ENCODE assay signal across 19 mouse cellular contexts in genomic region chr3:89624001-89624400, GRCm38 (mm10).
DNase-seq lines count a peak whose midpoint lies in the region; ATAC-seq and TF ChIP-seq lines count a peak whose summit lies in the region.
"Had no signal": no experiment of that assay in that cellular context is flagged by ENCODE, and none has a peak within 500 bp of the region (broad histone marks: within the 10 kb centered on the region; RNA-seq: fewer than 3 reads in every experiment).

No protein-coding gene starts in this region.

- DNase-seq in adrenal gland, adult 2 months = peak; percentile 54
- no peak for DNase-seq in adrenal gland, postnatal 14 days
- no peak for DNase-seq in midbrain, embryonic 10.5 days (ENCODE audit: low spot score)
- DNase-seq in midbrain, postnatal 0 days (ENCODE audit: low spot score) = no peak
- DNase-seq: cerebellum, adult 11 months; cerebellum, postnatal 25 days; heart, postnatal 36 days; kidney, postnatal 10 days; lung, embryonic 14.5 days; spleen, adult 18-20 months; thymus, adult 2 months had no signal

- ATAC-seq in midbrain, postnatal 0 days (ENCODE audit: low FRiP score) = no peak
- ATAC-seq in hindbrain, embryonic 15.5 days (ENCODE audit: low FRiP score, low read depth) = no peak
- ATAC-seq in neural tube, embryonic 14.5 days (ENCODE audit: low read depth) = no peak
- ATAC-seq in kidney, embryonic 15.5 days (replicated peaks; ENCODE audit: low FRiP score) = no peak
- no peak for ATAC-seq in megakaryocyte, adult 5-6 weeks (ENCODE audit: poor library complexity, severe bottlenecking)
- ATAC-seq: intestine, postnatal 0 days; liver, embryonic 12.5 days had no signal

- no peak overlapping the region for H3K9ac ChIP-seq in midbrain, postnatal 0 days (replicated peaks; ENCODE audit: low read length, poor library complexity, severe bottlenecking)
- H3K9ac ChIP-seq in hindbrain, embryonic 15.5 days = no peak overlapping the region
- no peak overlapping the region for H3K9ac ChIP-seq in neural tube, embryonic 14.5 days (replicated peaks; ENCODE audit: low read depth, low read length)
- no peak overlapping the region for H3K9ac ChIP-seq in kidney, embryonic 15.5 days
- H3K9ac ChIP-seq: heart, embryonic 13.5 days; liver, embryonic 12.5 days; lung, embryonic 14.5 days had no signal

- 74% methylated on average over 6 of the region's 6 CpGs for WGBS in midbrain, embryonic 10.5 days
- 57% methylated on average over 6 of the region's 6 CpGs for WGBS in midbrain, postnatal 0 days
- 58% methylated on average over 6 of the region's 6 CpGs for WGBS in hindbrain, embryonic 15.5 days
- 62% methylated on average over 6 of the region's 6 CpGs for WGBS in neural tube, embryonic 14.5 days
- WGBS in kidney, embryonic 15.5 days = 75% methylated on average over 6 of the region's 6 CpGs

- H3K4me1 ChIP-seq in midbrain, embryonic 10.5 days = peaks cover 62% of the 10 kb centered on the region
- H3K4me1 ChIP-seq in midbrain, postnatal 0 days (ENCODE audit: insufficient read depth, low read length) = peaks cover 14% of the 10 kb centered on the region; the same call in 1 of the 2 replicates
- peaks cover 44% of the 10 kb centered on the region for H3K4me1 ChIP-seq in hindbrain, embryonic 15.5 days (replicated peaks)
- H3K4me1 ChIP-seq in neural tube, embryonic 14.5 days (ENCODE audit: control insufficient read depth, insufficient read depth, low read length) = 0 out of 2 replicates have a peak, but pooled peaks cover 4% of the 10 kb centered on the region
- peaks cover 15% of the 10 kb centered on the region for H3K4me1 ChIP-seq in kidney, embryonic 15.5 days
- H3K4me1 ChIP-seq: liver, embryonic 12.5 days had no signal

- no peak overlapping the region for H3K4me3 ChIP-seq in midbrain, embryonic 10.5 days
- H3K4me3 ChIP-seq in midbrain, postnatal 0 days (ENCODE audit: low read depth, low read length) = no peak overlapping the region
- no peak overlapping the region for H3K4me3 ChIP-seq in hindbrain, embryonic 15.5 days
- H3K4me3 ChIP-seq in neural tube, embryonic 14.5 days (ENCODE audit: low read depth, low read length) = no peak overlapping the region
- no peak overlapping the region for H3K4me3 ChIP-seq in kidney, embryonic 15.5 days (replicated peaks)
- H3K4me3 ChIP-seq: heart, embryonic 13.5 days; layer of hippocampus, adult 2 months; liver, embryonic 12.5 days had no signal

- H3K27me3 ChIP-seq in midbrain, embryonic 10.5 days (ENCODE audit: low read depth, poor library complexity, severe bottlenecking) = no peaks in the 10 kb centered on the region
- no peaks in the 10 kb centered on the region; the same call in 1 of the 2 replicates for H3K27me3 ChIP-seq in midbrain, postnatal 0 days (ENCODE audit: insufficient read depth, low read length)
- H3K27me3 ChIP-seq in hindbrain, embryonic 15.5 days = no peaks in the 10 kb centered on the region
- H3K27me3 ChIP-seq in neural tube, embryonic 14.5 days (ENCODE audit: control insufficient read depth, insufficient read depth, low read length) = no peaks in the 10 kb centered on the region
- no peaks in the 10 kb centered on the region for H3K27me3 ChIP-seq in kidney, embryonic 15.5 days
- H3K27me3 ChIP-seq: liver, embryonic 12.5 days had no signal

- H3K27ac ChIP-seq in midbrain, embryonic 10.5 days (replicated peaks) = peak overlapping the region; percentile 42
- no peak overlapping the region for H3K27ac ChIP-seq in midbrain, postnatal 0 days (ENCODE audit: low read depth, low read length)
- H3K27ac ChIP-seq in hindbrain, embryonic 15.5 days (replicated peaks) = peak overlapping the region; percentile 52; the same call in 1 of the 2 replicates
- 0 out of 2 replicates have a peak overlapping the region, but pooled peaks have one; percentile 16 for H3K27ac ChIP-seq in neural tube, embryonic 14.5 days (ENCODE audit: low read depth, low read length)
- H3K27ac ChIP-seq in kidney, embryonic 15.5 days = no peak overlapping the region
- H3K27ac ChIP-seq: heart, embryonic 13.5 days; layer of hippocampus, adult 2 months; liver, embryonic 12.5 days had no signal

- no peak for TF ChIP-seq CTCF in midbrain, postnatal 0 days (IDR thresholded peaks at IDR 0.05)

- H3K9me3 ChIP-seq in midbrain, embryonic 10.5 days (replicated peaks) = no peaks in the 10 kb centered on the region
- H3K9me3 ChIP-seq in midbrain, postnatal 0 days (ENCODE audit: low read length) = no peaks in the 10 kb centered on the region
- no peaks in the 10 kb centered on the region for H3K9me3 ChIP-seq in hindbrain, embryonic 15.5 days
- H3K9me3 ChIP-seq in neural tube, embryonic 14.5 days (ENCODE audit: control insufficient read depth, low read length) = no peaks in the 10 kb centered on the region
- H3K9me3 ChIP-seq in kidney, embryonic 15.5 days (replicated peaks) = no peaks in the 10 kb centered on the region
- H3K9me3 ChIP-seq: heart, embryonic 13.5 days; liver, embryonic 12.5 days had no signal

- H3K4me2 ChIP-seq in midbrain, postnatal 0 days (ENCODE audit: low read depth, low read length, poor library complexity, severe bottlenecking) = no peak overlapping the region
- no peak overlapping the region for H3K4me2 ChIP-seq in hindbrain, embryonic 15.5 days
- H3K4me2 ChIP-seq in neural tube, embryonic 14.5 days (ENCODE audit: low read depth, low read length) = no peak overlapping the region
- H3K4me2 ChIP-seq in kidney, embryonic 15.5 days = no peak overlapping the region
- H3K4me2 ChIP-seq: heart, embryonic 13.5 days; liver, embryonic 12.5 days; lung, embryonic 14.5 days had no signal

- H3K36me3 ChIP-seq in midbrain, embryonic 10.5 days = no peaks in the 10 kb centered on the region
- no peaks in the 10 kb centered on the region for H3K36me3 ChIP-seq in midbrain, postnatal 0 days (ENCODE audit: insufficient read depth, low read length)
- H3K36me3 ChIP-seq in hindbrain, embryonic 15.5 days = no peaks in the 10 kb centered on the region
- no peaks in the 10 kb centered on the region for H3K36me3 ChIP-seq in neural tube, embryonic 14.5 days (ENCODE audit: control insufficient read depth, insufficient read depth, low read length)
- H3K36me3 ChIP-seq in kidney, embryonic 15.5 days = no peaks in the 10 kb centered on the region
- H3K36me3 ChIP-seq: heart, embryonic 13.5 days; liver, embryonic 12.5 days had no signal

Comparison
In these comparisons a context has a peak if more than half of its experiments do, and no peak if none do; other contexts are left out.
1. H3K27ac ChIP-seq: peak in midbrain, embryonic 10.5 days (single experiment), hindbrain, embryonic 15.5 days (single experiment) and neural tube, embryonic 14.5 days (single experiment); none in midbrain, postnatal 0 days (single experiment) and kidney, embryonic 15.5 days (single experiment).